Mouse (Mus musculus) stomach, embryonic 14.5 days (tissue): ENCODE measurements around the gene Arhgap24. TPM values are rescaled to one million over a fixed set of nuclear protein-coding genes. Genes with fewer than 3 reads are reported as not detected.

Experiments used
- ATAC-seq: fragments of 200-750 bp; cut with Nextera tagmentation; 2 replicates; pipeline ENCODE4 v1.8.0; 2017; ENCODE audit warnings: low read depth, moderate TSS enrichment; ENCODE audit not compliant: insufficient number of reproducible peaks, insufficient read depth, low FRiP score
- H3K27ac ChIP-seq: fragments of 300-500 bp; sonication (generic); 2 replicates; pipeline ENCODE4 v1.5.1; 2014; ENCODE audit warnings: mild to moderate bottlenecking, low read length, moderate library complexity, mixed read lengths
- H3K27me3 ChIP-seq: fragments of 300-500 bp; sonication (generic); 2 replicates; pipeline ENCODE4 v1.6.1; 2014; ENCODE audit warnings: low read length, control low read depth, mixed read lengths; ENCODE audit not compliant: control insufficient read depth, insufficient read depth
- H3K36me3 ChIP-seq: fragments of 300-500 bp; sonication (generic); 2 replicates; pipeline ENCODE4 v1.6.1; 2014; ENCODE audit warnings: mild to moderate bottlenecking, control low read depth, low read length, moderate library complexity, mixed read lengths; ENCODE audit not compliant: control insufficient read depth, insufficient read depth
- H3K4me1 ChIP-seq: fragments of 300-500 bp; sonication (generic); 2 replicates; pipeline ENCODE4 v1.6.1; 2014; ENCODE audit warnings: low read length, control low read depth, mixed read lengths; ENCODE audit not compliant: control insufficient read depth, insufficient read depth
- H3K4me2 ChIP-seq: fragments of 300-500 bp; sonication (generic); replicated peaks from 2 replicates; pipeline ENCODE4 v1.6.1; 2014; ENCODE audit warnings: low read depth, low read length, control low read depth
- H3K4me3 ChIP-seq: fragments of 300-500 bp; sonication (generic); 2 replicates; pipeline ENCODE4 v1.5.1; 2014; ENCODE audit warnings: low read depth, low read length, control low read depth
- H3K9ac ChIP-seq: fragments of 300-500 bp; sonication (generic); replicated peaks from 2 replicates; pipeline ENCODE4 v1.6.1; 2014; ENCODE audit warnings: low read depth, mild to moderate bottlenecking, control low read depth, low read length, moderate library complexity, mixed read lengths
- H3K9me3 ChIP-seq: fragments of 300-500 bp; sonication (generic); 2 replicates; pipeline ENCODE4 v1.6.1; 2016; ENCODE audit warnings: low read depth, low read length, control low read depth; ENCODE audit not compliant: control insufficient read depth
- WGBS: fragments of 180-500 bp; shearing (Covaris S2); extraction: QIAGEN DNeasy Blood & Tissue Kit; methylation state at CpG from one replicate; pipeline ENCODE4 v1.1.7; 2014; 5-methylcytosine and 5-hydroxymethylcytosine counted together
- polyA plus RNA-seq: library from polyadenylated mRNA; unstranded; fragments of >200 nt; fragmentation: Nextera tagmentation; extraction: Ambion mirVana; gene quantifications from 2 replicates; pipeline ENCODE4 v1.2.1, GENCODE M21; 2014

The Arhgap24 gene
- polyA plus RNA-seq, 1 experiment from 2014 or later = 27.3 TPM

GRCm38 (mm10) chr5:102508162-102508561 lies 27.0 kb downstream of the Arhgap24 start:
- Histone ChIP-seq H3K4me3 (no peak overlapping the region), H3K9me3 (no peaks in the 10 kb centered on the region), H3K27me3 (no peaks in the 10 kb centered on the region), H3K4me1 (no peaks in the 10 kb centered on the region), H3K9ac (no peak overlapping the region), H3K27ac (no peak overlapping the region), H3K36me3 (no peaks in the 10 kb centered on the region), H3K4me2 (no peak overlapping the region)
- WGBS = 70% methylated on average over 3 of the region's 3 CpGs
- ATAC-seq = no peak

- no peaks in the 10 kb centered on the region for H3K27me3 ChIP-seq
- H3K9ac ChIP-seq = no peak overlapping the region
- no peak for ATAC-seq
- no peaks in the 10 kb centered on the region for H3K36me3 ChIP-seq
- WGBS = 70% methylated on average over 2 of the region's 2 CpGs
- no peaks in the 10 kb centered on the region for H3K9me3 ChIP-seq
- no peak overlapping the region for H3K4me2 ChIP-seq
- no peak overlapping the region for H3K4me3 ChIP-seq
- peaks cover 4% of the 10 kb centered on the region; the same call in 1 of the 2 replicates for H3K4me1 ChIP-seq
- H3K27ac ChIP-seq = no peak overlapping the region
Measured at GRCm38 (mm10) chr5:102509381-102509780, 28.2 kb downstream of the Arhgap24 start.

- WGBS = 79% methylated on average over 4 of the region's 4 CpGs
- ATAC-seq = no peak
- Histone ChIP-seq H3K4me1 (peaks cover 4% of the 10 kb centered on the region; the same call in 1 of the 2 replicates), H3K9ac (no peak overlapping the region), H3K36me3 (no peaks in the 10 kb centered on the region), H3K27ac (no peak overlapping the region), H3K4me3 (no peak overlapping the region), H3K27me3 (no peaks in the 10 kb centered on the region), H3K4me2 (no peak overlapping the region), H3K9me3 (no peaks in the 10 kb centered on the region)
Measured at GRCm38 (mm10) chr5:102511651-102512050, 30.5 kb downstream of the Arhgap24 start.

GRCm38 (mm10) chr5:102515496-102515895 lies 34.3 kb downstream of the Arhgap24 start:
- Histone ChIP-seq H3K4me3 (no peak overlapping the region), H3K4me1 (peaks cover 4% of the 10 kb centered on the region; the same call in 1 of the 2 replicates), H3K27me3 (no peaks in the 10 kb centered on the region), H3K36me3 (no peaks in the 10 kb centered on the region), H3K4me2 (no peak overlapping the region), H3K9ac (no peak overlapping the region), H3K9me3 (no peaks in the 10 kb centered on the region), H3K27ac (no peak overlapping the region)
- no peak for ATAC-seq
- 77% methylated on average over 7 of the region's 7 CpGs for WGBS

- no peak overlapping the region for H3K4me3 ChIP-seq
- WGBS = 72% methylated on average over 1 of the region's 1 CpGs
Measured at GRCm38 (mm10) chr5:102520506-102520905, 39.3 kb downstream of the Arhgap24 start.

GRCm38 (mm10) chr5:102535311-102535710 lies 54.1 kb downstream of the Arhgap24 start:
- no peak overlapping the region for H3K4me2 ChIP-seq
- no peaks in the 10 kb centered on the region for H3K36me3 ChIP-seq
- H3K27ac ChIP-seq = no peak overlapping the region
- 61% methylated on average over 9 of the region's 9 CpGs for WGBS
- no peak for ATAC-seq
- no peak overlapping the region for H3K4me3 ChIP-seq
- 0 out of 2 replicates have a peak, but pooled peaks cover 3% of the 10 kb centered on the region for H3K4me1 ChIP-seq
- no peaks in the 10 kb centered on the region for H3K9me3 ChIP-seq
- no peaks in the 10 kb centered on the region for H3K27me3 ChIP-seq
- no peak overlapping the region for H3K9ac ChIP-seq

More at GRCm38 (mm10) chr5:102520506-102520905, 39.3 kb downstream of the Arhgap24 start:
- no peaks in the 10 kb centered on the region for H3K27me3 ChIP-seq
- no peaks in the 10 kb centered on the region for H3K36me3 ChIP-seq
- ATAC-seq = no peak
- H3K27ac ChIP-seq = no peak overlapping the region
- no peak overlapping the region for H3K4me2 ChIP-seq
- no peaks in the 10 kb centered on the region for H3K4me1 ChIP-seq
- H3K9ac ChIP-seq = no peak overlapping the region
- H3K9me3 ChIP-seq = no peaks in the 10 kb centered on the region

- Histone ChIP-seq H3K36me3 (no peaks in the 10 kb centered on the region), H3K27ac (no peak overlapping the region), H3K27me3 (no peaks in the 10 kb centered on the region), H3K4me1 (0 out of 2 replicates have a peak, but pooled peaks cover 3% of the 10 kb centered on the region), H3K4me3 (no peak overlapping the region), H3K9me3 (no peaks in the 10 kb centered on the region), H3K4me2 (no peak overlapping the region), H3K9ac (no peak overlapping the region)
- no peak for ATAC-seq
- 74% methylated on average over 3 of the region's 3 CpGs for WGBS
Measured at GRCm38 (mm10) chr5:102537819-102538218, 56.6 kb downstream of the Arhgap24 start.

GRCm38 (mm10) chr5:102546296-102546695 lies 65.1 kb downstream of the Arhgap24 start:
- WGBS = 90% methylated on average over 4 of the region's 4 CpGs
- no peak overlapping the region for H3K4me2 ChIP-seq

GRCm38 (mm10) chr5:102547786-102548185 lies 66.6 kb downstream of the Arhgap24 start:
- no peak for ATAC-seq
- H3K4me1 ChIP-seq = no peaks in the 10 kb centered on the region
- no peak overlapping the region for H3K4me2 ChIP-seq
- no peak overlapping the region for H3K9ac ChIP-seq
- H3K36me3 ChIP-seq = no peaks in the 10 kb centered on the region
- H3K27ac ChIP-seq = no peak overlapping the region
- no peaks in the 10 kb centered on the region for H3K27me3 ChIP-seq
- no peak overlapping the region for H3K4me3 ChIP-seq
- no peaks in the 10 kb centered on the region for H3K9me3 ChIP-seq

More at GRCm38 (mm10) chr5:102546296-102546695, 65.1 kb downstream of the Arhgap24 start:
- H3K9me3 ChIP-seq = no peaks in the 10 kb centered on the region
- no peaks in the 10 kb centered on the region for H3K36me3 ChIP-seq
- no peak overlapping the region for H3K9ac ChIP-seq
- no peaks in the 10 kb centered on the region for H3K4me1 ChIP-seq
- no peak overlapping the region for H3K4me3 ChIP-seq
- ATAC-seq = no peak
- no peaks in the 10 kb centered on the region for H3K27me3 ChIP-seq
- no peak overlapping the region for H3K27ac ChIP-seq
